Mouse (Mus musculus): ENCODE measurements around the gene Atf6b. TPM values are rescaled to one million over a fixed set of nuclear protein-coding genes. Genes with fewer than 3 reads are reported as not detected.

Atf6b gene
- total and polyA plus RNA-seq, 3 experiments: 18.9 to 59.6 (median 34.3) TPM

DNA sequence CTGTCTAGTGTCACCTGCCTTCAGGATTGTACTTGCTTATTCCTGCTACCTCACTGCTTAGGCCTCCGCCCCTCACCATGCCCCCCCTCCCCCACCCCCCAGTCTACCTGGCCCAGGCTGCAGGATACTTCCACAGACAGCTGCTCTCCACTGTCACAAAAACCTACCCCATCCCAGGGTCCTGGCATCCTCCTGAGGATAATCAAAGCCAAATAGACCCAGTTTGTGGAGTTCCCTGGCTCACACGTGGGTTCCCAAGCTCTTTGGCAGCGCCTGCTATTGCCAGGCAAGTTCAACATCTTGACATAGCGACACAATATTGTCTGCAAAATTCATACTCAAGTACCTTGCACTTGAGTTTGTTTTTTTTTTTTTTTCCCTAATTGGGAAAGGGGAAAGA, 33.7 kb downstream of the Atf6b start:
- TF ChIP-seq MYC (IDR thresholded peaks at IDR 0.05; ENCODE audit: low read depth, low read length): no peak
- no peak overlapping the region for H3K4me3 ChIP-seq (replicated peaks in 1 of 3; ENCODE audit: low read depth in 2 of 3, low read length in 2 of 3, poor library complexity in 1 of 3)
- no peak overlapping the region for H3K4me2 ChIP-seq (ENCODE audit: insufficient read depth, low read depth, poor library complexity, severe bottlenecking)
- dilution Hi-C loops (cut with MboI; ENCODE audit: extremely low pct_ligation_motif_present, extremely low pct_unique_long_range_greater_than_20kb, low sequenced_read_pairs) (no loop called here), in situ Hi-C loops (cut with MboI; ENCODE audit: low pct_ligation_motif_present, low pct_unique_long_range_greater_than_20kb, low sequenced_read_pairs) (no loop called here)
- no peak for DNase-seq (ENCODE audit: extremely low read depth)
- peaks cover 10 to 19% of the 10 kb centered on the region in 2 experiments; a peak in 3 of 4 replicates for H3K4me1 ChIP-seq (ENCODE audit: control insufficient read depth in 1 of 2, insufficient read depth in 2 of 2)
- H3K9me3 ChIP-seq (replicated peaks; ENCODE audit: low read length): no peaks in the 10 kb centered on the region
- H3K27me3 ChIP-seq (replicated peaks): peaks cover 95% of the 10 kb centered on the region
- no peak overlapping the region for H3K27ac ChIP-seq (ENCODE audit: insufficient read depth, low read depth)
- H3K79me2 ChIP-seq (replicated peaks; ENCODE audit: control insufficient read depth, extremely low read depth, insufficient read depth, poor library complexity, severe bottlenecking): no peaks in the 10 kb centered on the region
- no peaks in the 10 kb centered on the region for H3K36me3 ChIP-seq (replicated peaks in 1 of 2; ENCODE audit: control insufficient read depth in 1 of 2, insufficient read depth in 1 of 2, low read length in 1 of 2)
- no peak overlapping the region for H3K9ac ChIP-seq (ENCODE audit: insufficient read depth, low read depth)

DNA sequence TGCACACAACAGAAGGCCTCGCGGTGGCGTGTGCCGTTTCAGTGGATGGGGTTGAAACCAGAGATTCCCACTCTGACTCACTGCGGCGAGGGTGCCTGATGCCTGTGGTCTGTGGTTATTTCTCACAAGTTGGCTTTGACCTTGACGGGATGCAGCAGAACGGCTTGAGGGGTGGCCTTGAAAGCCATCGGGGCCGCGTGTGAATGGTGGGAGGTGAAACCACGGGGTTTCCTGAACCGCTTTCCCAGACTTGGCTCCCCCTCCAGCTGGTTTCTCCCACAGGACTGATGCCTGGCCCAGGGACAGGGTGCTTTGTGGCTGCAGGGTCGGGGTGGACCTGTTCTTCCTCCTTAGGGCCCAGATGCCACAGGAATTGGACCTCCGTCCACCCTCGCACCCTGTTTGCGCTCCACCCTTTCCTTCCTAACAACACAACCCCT, 34.2 kb downstream of the Atf6b start:
- Histone ChIP-seq H3K9me3 (replicated peaks; ENCODE audit: low read length) (no peaks in the 10 kb centered on the region), H3K4me2 (ENCODE audit: insufficient read depth, low read depth, poor library complexity, severe bottlenecking) (no peak overlapping the region), H3K36me3 (replicated peaks in 1 of 2; ENCODE audit: control insufficient read depth in 1 of 2, insufficient read depth in 1 of 2, low read length in 1 of 2) (no peaks in the 10 kb centered on the region), H3K9ac (ENCODE audit: insufficient read depth, low read depth) (no peak overlapping the region), H3K27ac (ENCODE audit: insufficient read depth, low read depth) (no peak overlapping the region), H3K27me3 (replicated peaks) (peaks cover 95% of the 10 kb centered on the region), H3K79me2 (replicated peaks; ENCODE audit: control insufficient read depth, extremely low read depth, insufficient read depth, poor library complexity, severe bottlenecking) (no peaks in the 10 kb centered on the region), H3K4me1 (ENCODE audit: control insufficient read depth in 1 of 2, insufficient read depth in 2 of 2) (peaks cover 10 to 19% of the 10 kb centered on the region in 2 experiments; a peak in 3 of 4 replicates), H3K4me3 (replicated peaks in 1 of 3; ENCODE audit: low read depth in 2 of 3, low read length in 2 of 3, poor library complexity in 1 of 3) (no peak overlapping the region)
- peak; percentile 72 for DNase-seq (ENCODE audit: extremely low read depth)
- dilution Hi-C loops (cut with MboI; ENCODE audit: extremely low pct_ligation_motif_present, extremely low pct_unique_long_range_greater_than_20kb, low sequenced_read_pairs): no loop called here
- in situ Hi-C loops (cut with MboI; ENCODE audit: low pct_ligation_motif_present, low pct_unique_long_range_greater_than_20kb, low sequenced_read_pairs): no loop called here
- peak; percentile 60 for TF ChIP-seq TCF12 (IDR thresholded peaks at IDR 0.05; ENCODE audit: low read depth, low read length)
- TF ChIP-seq ELF1 (IDR thresholded peaks at IDR 0.05; ENCODE audit: low read depth, low read length): no peak
- peak; percentile 48; the same call in 1 of the 2 replicates for TF ChIP-seq JUN (IDR thresholded peaks at IDR 0.05; ENCODE audit: insufficient read depth, low read depth, low read length)
- no peak for TF ChIP-seq ZNF384 (IDR thresholded peaks at IDR 0.05; ENCODE audit: low read depth, low read length)
- TF ChIP-seq CHD1 (IDR thresholded peaks at IDR 0.05; ENCODE audit: low read depth, low read length): no peak
- no peak for TF ChIP-seq TBP (conservative IDR thresholded peaks at IDR 0.05; ENCODE audit: low read depth, low read length)
- TF ChIP-seq CTCF (conservative IDR thresholded peaks at IDR 0.05 in 1 of 2, IDR thresholded peaks at IDR 0.05 in 1 of 2; ENCODE audit: low read depth in 2 of 2, low read length in 2 of 2): no peak
- 0 out of 2 replicates have a peak, but pooled peaks have one; percentile 32 for TF ChIP-seq SIN3A (IDR thresholded peaks at IDR 0.05; ENCODE audit: low read length)
- no peak for TF ChIP-seq UBTF (IDR thresholded peaks at IDR 0.05; ENCODE audit: low read depth, low read length)
- peak; percentile 66 for TF ChIP-seq EP300 (IDR thresholded peaks at IDR 0.05; ENCODE audit: low read length)
- no peak for TF ChIP-seq E2F4 (IDR thresholded peaks at IDR 0.05; ENCODE audit: insufficient replicate concordance, low read depth, low read length)
- TF ChIP-seq GABPA (IDR thresholded peaks at IDR 0.05; ENCODE audit: insufficient replicate concordance, low read depth, low read length): no peak
- TF ChIP-seq MAZ (IDR thresholded peaks at IDR 0.05; ENCODE audit: low read depth, low read length): 0 out of 2 replicates have a peak, but pooled peaks have one; percentile 19
- TF ChIP-seq CHD2 (IDR thresholded peaks at IDR 0.05; ENCODE audit: low read length): no peak
- peak; percentile 93 for TF ChIP-seq RCOR1 (conservative IDR thresholded peaks at IDR 0.05; ENCODE audit: low read depth, low read length)
- TF ChIP-seq MYC (IDR thresholded peaks at IDR 0.05; ENCODE audit: low read depth, low read length): peak; percentile 66; the same call in 1 of the 2 replicates
- TF ChIP-seq MAFK (IDR thresholded peaks at IDR 0.05; ENCODE audit: insufficient replicate concordance, low read length): peak; percentile 98
- no peak for TF ChIP-seq ZMIZ1 (IDR thresholded peaks at IDR 0.05; ENCODE audit: low read depth, low read length)
- no peak for TF ChIP-seq PAX5 (IDR thresholded peaks at IDR 0.05; ENCODE audit: low read length)
- TF ChIP-seq RAD21 (IDR thresholded peaks at IDR 0.05; ENCODE audit: low read depth, low read length): no peak
- no peak for TF ChIP-seq NRF1 (IDR thresholded peaks at IDR 0.05; ENCODE audit: low read depth, low read length)
- TF ChIP-seq IRF4 (IDR thresholded peaks at IDR 0.05; ENCODE audit: low read depth, low read length): peak; percentile 94
- peak; percentile 67 for TF ChIP-seq JUND (conservative IDR thresholded peaks at IDR 0.05; ENCODE audit: low read depth, low read length)
- no peak for TF ChIP-seq USF1 (IDR thresholded peaks at IDR 0.05; ENCODE audit: low read depth, low read length)
- no peak for TF ChIP-seq NELFE (IDR thresholded peaks at IDR 0.05; ENCODE audit: low read depth, low read length)
- TF ChIP-seq POLR2A (IDR thresholded peaks at IDR 0.05; ENCODE audit: low read depth, low read length): no peak
- TF ChIP-seq ZKSCAN1 (IDR thresholded peaks at IDR 0.05; ENCODE audit: borderline replicate concordance, low read depth, low read length): no peak
- TF ChIP-seq SMC3 (IDR thresholded peaks at IDR 0.05; ENCODE audit: low read depth, low read length): 0 out of 2 replicates have a peak, but pooled peaks have one; percentile 12
- no peak for TF ChIP-seq USF2 (conservative IDR thresholded peaks at IDR 0.05; ENCODE audit: low read depth, low read length)
- TF ChIP-seq MAX (IDR thresholded peaks at IDR 0.05; ENCODE audit: low read length): peak; percentile 56; the same call in 1 of the 2 replicates
- no peak for TF ChIP-seq MEF2A (IDR thresholded peaks at IDR 0.05; ENCODE audit: borderline replicate concordance, low read depth, low read length)
- TF ChIP-seq ZC3H11A (IDR thresholded peaks at IDR 0.05; ENCODE audit: low read depth, low read length): no peak
- peak; percentile 98 for TF ChIP-seq BHLHE40 (IDR thresholded peaks at IDR 0.05; ENCODE audit: low read depth, low read length)

All from CH12.LX (cell line).